Mouse (Mus musculus) limb, embryonic 10.5 days (tissue): ENCODE measurements at regions not wholly inside any gene's neighbourhood (a gene's known extent, or its start where the extent isn't known, plus 50 kb on each side); places are given as distances from the start of the nearest gene placed in this dataset. TPM values are rescaled to one million over a fixed set of nuclear protein-coding genes. Genes with fewer than 3 reads are reported as not detected.

ENCODE experiments used
- DNase-seq: peaks from one replicate; pipeline ENCODE4 v3.0.0-alpha.2; 2017; ENCODE audit warnings: low spot score
- H3K27ac ChIP-seq: fragments of 300-500 bp; sonication (generic); 2 replicates; pipeline ENCODE4 v1.5.1; 2016; ENCODE audit warnings: mild to moderate bottlenecking
- H3K27me3 ChIP-seq: fragments of 300-500 bp; sonication (generic); 2 replicates; pipeline ENCODE4 v1.6.1; 2016; ENCODE audit warnings: low read depth, mild to moderate bottlenecking; ENCODE audit not compliant: poor library complexity, severe bottlenecking
- H3K36me3 ChIP-seq: fragments of 300-500 bp; sonication (generic); 2 replicates; pipeline ENCODE4 v1.6.1; 2016; ENCODE audit warnings: mild to moderate bottlenecking, moderate library complexity
- H3K4me1 ChIP-seq: fragments of 300-500 bp; sonication (generic); 2 replicates; pipeline ENCODE4 v1.6.1; 2016
- H3K4me3 ChIP-seq: fragments of 300-500 bp; sonication (generic); 2 replicates; pipeline ENCODE4 v1.5.1; 2016; ENCODE audit warnings: mild to moderate bottlenecking, moderate library complexity
- H3K9me3 ChIP-seq: fragments of 300-500 bp; sonication (generic); replicated peaks from 2 replicates; pipeline ENCODE4 v1.6.1; 2016; ENCODE audit warnings: mild to moderate bottlenecking
- WGBS: fragments of 180-500 bp; shearing (Covaris S2); methylation state at CpG from one replicate; pipeline ENCODE4 v1.1.7; 2016; 5-methylcytosine and 5-hydroxymethylcytosine counted together
- microRNA-seq: library from miRNA; unstranded; fragments of <30 nt; microRNA quantifications from one replicate; pipeline ENCODE4, GENCODE M21; 2017

DNA sequence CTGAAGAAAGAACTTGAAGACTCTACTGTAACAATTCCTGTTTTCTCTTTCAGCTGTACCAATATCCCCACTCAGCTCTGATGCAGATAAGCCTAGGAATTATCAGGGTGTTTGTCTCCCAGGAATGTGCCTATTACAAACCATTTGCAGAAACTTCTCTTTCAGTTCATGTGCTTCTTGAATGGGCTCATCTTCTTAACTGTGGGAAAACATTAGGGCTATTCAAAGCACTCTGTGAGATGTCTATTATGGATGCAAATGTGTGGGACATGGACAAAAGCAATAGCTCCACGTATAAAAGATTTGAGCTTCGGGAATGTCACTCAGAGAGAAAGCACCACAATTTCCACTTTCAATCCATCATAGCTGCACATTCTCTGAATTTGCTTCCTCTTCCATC lies 659.0 kb downstream of the Utrn start:
- Histone ChIP-seq H3K4me1 (no peaks in the 10 kb centered on the region), H3K36me3 (no peaks in the 10 kb centered on the region), H3K4me3 (no peak overlapping the region), H3K9me3 (no peaks in the 10 kb centered on the region), H3K27ac (no peak overlapping the region), H3K27me3 (no peaks in the 10 kb centered on the region)
- 96% methylated on average over 2 of the region's 2 CpGs for WGBS
- no peak for DNase-seq

DNA sequence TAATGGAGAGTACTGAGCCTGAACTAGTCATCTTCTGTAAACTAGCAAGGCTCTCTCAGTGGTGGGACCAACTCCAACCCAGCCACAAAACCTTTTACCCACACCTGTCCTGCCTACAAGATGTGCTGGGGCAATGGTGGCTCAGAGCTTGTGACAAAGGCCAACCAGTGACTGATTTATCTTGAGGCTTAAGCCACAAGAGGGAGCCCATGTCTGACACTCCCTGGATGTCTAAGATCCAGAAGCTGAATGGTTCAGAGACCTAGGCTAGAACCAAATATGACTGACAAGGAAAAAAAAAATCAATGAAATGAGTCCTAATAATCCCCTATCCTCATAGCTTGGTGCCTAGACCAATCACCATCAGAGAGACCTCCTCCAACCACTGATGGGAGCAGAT lies 650.3 kb downstream of the Utrn start:
- no peak overlapping the region for H3K27ac ChIP-seq
- no peaks in the 10 kb centered on the region for H3K4me1 ChIP-seq
- H3K36me3 ChIP-seq = no peaks in the 10 kb centered on the region
- DNase-seq = no peak
- no peaks in the 10 kb centered on the region for H3K9me3 ChIP-seq
- H3K4me3 ChIP-seq = no peak overlapping the region
- H3K27me3 ChIP-seq = no peaks in the 10 kb centered on the region

DNA sequence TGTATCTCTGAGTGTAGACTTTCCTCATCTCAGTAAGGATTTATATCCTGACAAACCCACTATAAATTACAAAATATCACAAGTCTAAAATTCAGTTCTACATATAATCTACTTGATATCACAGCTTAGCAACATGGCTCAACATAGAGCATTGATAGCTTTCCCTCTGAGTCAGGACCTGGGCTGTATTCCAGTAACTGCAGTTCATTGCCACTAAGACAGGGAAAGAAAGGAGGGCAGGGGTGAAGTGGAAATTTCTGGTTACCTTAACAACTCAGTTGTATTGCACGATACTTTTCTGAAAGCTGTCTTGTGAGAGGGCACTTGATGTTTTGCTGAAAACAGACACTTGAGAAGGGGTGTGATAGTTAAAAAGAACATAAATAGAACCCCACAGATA lies 635.0 kb downstream of the Utrn start:
- no peaks in the 10 kb centered on the region for H3K27me3 ChIP-seq
- H3K9me3 ChIP-seq = no peaks in the 10 kb centered on the region
- DNase-seq = no peak
- H3K4me1 ChIP-seq = no peaks in the 10 kb centered on the region
- no peaks in the 10 kb centered on the region for H3K36me3 ChIP-seq
- no peak overlapping the region for H3K27ac ChIP-seq
- WGBS = 92% methylated on average over 1 of the region's 1 CpGs
- H3K4me3 ChIP-seq = no peak overlapping the region

DNA sequence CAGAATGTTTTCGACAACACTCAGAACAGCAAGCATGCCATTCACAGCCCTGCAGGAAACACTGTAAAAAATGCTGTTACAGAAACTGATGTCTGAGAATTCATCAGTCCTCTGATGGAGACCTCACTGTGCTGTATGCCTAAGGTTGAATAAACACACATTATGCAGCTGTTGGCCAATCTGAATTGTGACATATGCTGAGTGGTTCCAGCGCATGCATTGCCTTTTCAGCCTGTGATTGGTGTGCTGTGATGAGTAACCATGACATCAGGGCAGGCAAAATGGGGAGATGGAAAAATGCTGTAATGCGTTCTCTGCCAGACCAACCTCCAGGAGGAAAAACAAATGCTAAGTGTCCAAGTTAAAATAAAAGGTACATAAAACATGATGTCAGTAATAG lies 620.3 kb downstream of the Utrn start:
- Histone ChIP-seq H3K9me3 (no peaks in the 10 kb centered on the region), H3K27me3 (no peaks in the 10 kb centered on the region), H3K4me1 (no peaks in the 10 kb centered on the region), H3K4me3 (no peak overlapping the region), H3K36me3 (no peaks in the 10 kb centered on the region), H3K27ac (no peak overlapping the region)
- whole genome bisulfite sequencing = 88% methylated on average over 3 of the region's 3 CpGs
- no peak for DNase-seq

DNA sequence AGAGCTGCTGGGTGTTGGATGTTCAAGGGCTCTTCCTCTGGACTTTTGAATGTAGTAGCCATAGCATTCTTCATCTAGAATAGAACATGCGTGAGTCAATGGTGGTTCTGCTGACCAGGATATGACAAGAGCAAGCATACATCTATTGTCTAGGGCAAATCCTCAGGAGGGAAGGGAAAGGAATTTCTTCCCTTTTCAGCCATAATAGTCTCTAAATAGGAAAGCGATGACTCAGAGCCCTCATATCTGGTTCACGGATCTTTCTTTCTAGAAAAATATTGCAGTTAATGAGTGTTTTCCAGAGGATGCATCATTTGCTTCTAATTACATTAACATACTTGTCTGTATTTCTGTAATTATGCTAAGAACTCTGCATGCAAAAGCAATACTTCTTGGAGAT lies 615.9 kb downstream of the Utrn start:
- no peak overlapping the region for H3K27ac ChIP-seq
- no peaks in the 10 kb centered on the region for H3K9me3 ChIP-seq
- no peak for DNase-seq
- H3K4me3 ChIP-seq = no peak overlapping the region
- WGBS = 93% methylated on average over 3 of the region's 3 CpGs
- no peaks in the 10 kb centered on the region for H3K36me3 ChIP-seq
- H3K27me3 ChIP-seq = no peaks in the 10 kb centered on the region
- H3K4me1 ChIP-seq = no peaks in the 10 kb centered on the region

DNA sequence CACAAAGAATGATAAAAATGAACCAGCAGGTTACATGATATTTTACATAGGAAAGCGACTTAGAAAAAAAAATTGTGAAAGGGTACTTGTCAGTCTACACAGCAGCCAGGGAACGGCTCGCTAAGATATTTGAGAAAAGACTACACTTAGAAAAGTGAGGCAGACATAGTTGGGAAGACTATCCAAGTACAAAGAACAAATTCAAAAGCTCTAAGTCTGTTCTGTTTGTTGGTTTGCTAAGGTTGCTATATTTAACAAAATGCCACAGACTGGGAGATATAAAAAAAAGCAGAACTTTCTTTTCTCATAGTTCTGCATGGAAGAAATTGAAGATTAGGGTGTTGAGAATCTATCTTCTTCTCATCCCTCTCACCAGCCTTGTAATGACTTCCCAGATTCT lies 583.5 kb downstream of the Utrn start:
- H3K36me3 ChIP-seq = no peaks in the 10 kb centered on the region
- no peak overlapping the region for H3K4me3 ChIP-seq
- H3K27ac ChIP-seq = no peak overlapping the region
- H3K4me1 ChIP-seq = no peaks in the 10 kb centered on the region
- H3K9me3 ChIP-seq = no peaks in the 10 kb centered on the region
- H3K27me3 ChIP-seq = no peaks in the 10 kb centered on the region
- 86% methylated on average over 3 of the region's 3 CpGs for WGBS
- DNase-seq = no peak

DNA sequence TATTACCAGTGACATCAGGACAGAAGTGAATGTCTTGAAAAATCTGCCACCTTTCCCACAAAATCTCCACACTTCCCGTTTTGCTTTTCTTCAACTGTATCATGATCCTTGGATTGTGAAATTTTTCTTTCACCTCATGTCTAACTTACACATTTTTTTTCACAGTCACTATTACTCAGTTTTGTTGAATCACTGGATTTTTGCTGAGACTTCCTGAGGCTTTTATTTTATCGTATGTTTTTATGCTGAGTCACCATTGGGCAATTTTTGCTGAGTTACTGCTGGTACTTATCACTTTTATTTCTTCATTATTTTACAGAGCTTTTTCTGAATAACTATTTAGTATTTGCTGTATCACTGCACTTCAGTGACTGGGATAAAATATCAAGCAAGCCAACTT lies 570.3 kb downstream of the Utrn start:
- no peak overlapping the region for H3K27ac ChIP-seq
- no peak for DNase-seq
- H3K9me3 ChIP-seq = no peaks in the 10 kb centered on the region
- no peaks in the 10 kb centered on the region for H3K4me1 ChIP-seq
- H3K27me3 ChIP-seq = no peaks in the 10 kb centered on the region
- H3K36me3 ChIP-seq = no peaks in the 10 kb centered on the region
- no peak overlapping the region for H3K4me3 ChIP-seq
- 96% methylated on average over 2 of the region's 2 CpGs for WGBS

DNA sequence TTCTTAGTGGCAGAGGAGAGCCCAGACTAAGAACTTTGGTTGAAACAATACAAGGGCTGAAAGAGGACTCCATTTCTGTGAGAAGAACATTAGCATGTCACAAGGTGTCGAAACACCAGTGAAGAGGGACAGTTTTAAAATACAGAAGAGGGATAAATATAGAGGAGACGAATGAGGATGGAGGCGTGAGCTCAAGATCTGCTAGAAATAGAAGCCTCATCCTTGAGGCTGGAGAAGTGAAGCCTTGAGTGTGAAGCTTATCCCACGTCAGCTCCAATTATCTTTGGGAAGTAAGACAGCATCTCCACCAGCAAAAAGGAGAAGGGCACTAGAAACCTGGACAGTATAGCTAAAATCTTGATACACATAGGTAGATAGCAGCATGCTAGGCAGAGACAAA lies 566.8 kb downstream of the Utrn start:
- WGBS = 83% methylated on average over 4 of the region's 4 CpGs
- Histone ChIP-seq H3K9me3 (no peaks in the 10 kb centered on the region), H3K4me1 (no peaks in the 10 kb centered on the region), H3K4me3 (no peak overlapping the region), H3K27ac (no peak overlapping the region), H3K27me3 (no peaks in the 10 kb centered on the region), H3K36me3 (no peaks in the 10 kb centered on the region)
- DNase-seq = no peak

DNA sequence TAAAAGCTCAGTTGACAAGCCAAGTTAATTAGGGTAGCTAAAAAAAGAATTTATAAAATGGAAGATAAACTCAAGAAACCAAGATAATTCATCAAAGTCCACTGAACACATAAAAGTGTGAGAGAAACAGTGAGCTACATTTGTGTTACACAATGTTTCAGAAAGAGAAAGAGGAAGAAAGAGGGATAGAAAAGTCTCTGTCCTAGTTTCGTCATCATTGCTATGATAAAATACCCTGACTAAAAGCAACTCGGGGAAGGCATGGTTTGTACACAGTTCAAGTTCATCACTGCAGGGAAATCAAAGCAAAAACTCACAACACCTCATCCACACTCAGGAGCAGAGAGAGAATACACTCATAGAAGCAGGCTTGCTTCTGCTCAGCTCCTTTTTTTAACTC lies 548.9 kb downstream of the Utrn start:
- H3K36me3 ChIP-seq = no peaks in the 10 kb centered on the region
- no peak overlapping the region for H3K27ac ChIP-seq
- H3K4me1 ChIP-seq = no peaks in the 10 kb centered on the region
- WGBS = 90% methylated on average over 2 of the region's 2 CpGs
- H3K9me3 ChIP-seq = no peaks in the 10 kb centered on the region
- no peaks in the 10 kb centered on the region for H3K27me3 ChIP-seq
- no peak for DNase-seq
- H3K4me3 ChIP-seq = no peak overlapping the region

Small RNA genes lying in the stretch of these regions (microRNA-seq; reads per million reads assigned to microRNA genes)
- not detected for gene Gm22194
